Mouse (Mus musculus) forebrain, postnatal 0 days (tissue): ENCODE measurements around the gene Apex1. TPM values are rescaled to one million over a fixed set of nuclear protein-coding genes. Genes with fewer than 3 reads are reported as not detected.
A peak's percentile ranks its signal among the peaks of the same experiment; 100 is the strongest.
"Not testable (repeated sequence)": the region's sequence is repeated elsewhere in the genome, so short reads cannot be mapped to it uniquely, and the experiment has no call there.

Experiments
- ATAC-seq: fragments of 200-750 bp; cut with Nextera tagmentation; 2 replicates; pipeline ENCODE4 v1.8.0; 2017; ENCODE audit warnings: mild to moderate bottlenecking, moderate library complexity
- DNase-seq: peaks from one replicate; pipeline ENCODE4 v3.0.0-alpha.2; 2015
- H3K27ac ChIP-seq: fragments of 300-500 bp; sonication (generic); 2 replicates; pipeline ENCODE4 v1.5.1; 2014; ENCODE audit warnings: low read depth, mild to moderate bottlenecking, antibody characterized with exemption, low read length, moderate library complexity, mixed read lengths
- H3K27me3 ChIP-seq: fragments of 300-500 bp; sonication (generic); 2 replicates; pipeline ENCODE4 v1.6.1; 2014; ENCODE audit warnings: mild to moderate bottlenecking, low read length, mixed read lengths; ENCODE audit not compliant: insufficient read depth
- H3K36me3 ChIP-seq: fragments of 300-500 bp; sonication (generic); 2 replicates; pipeline ENCODE4 v1.6.1; 2014; ENCODE audit warnings: mild to moderate bottlenecking, moderate library complexity; ENCODE audit not compliant: insufficient read depth
- H3K4me1 ChIP-seq: fragments of 300-500 bp; sonication (generic); 2 replicates; pipeline ENCODE4 v1.6.1; 2014; ENCODE audit warnings: antibody characterized with exemption; ENCODE audit not compliant: insufficient read depth
- H3K4me2 ChIP-seq: fragments of 300-500 bp; sonication (generic); 2 replicates; pipeline ENCODE4 v1.6.1; 2014; ENCODE audit warnings: low read depth, mild to moderate bottlenecking, moderate library complexity
- H3K4me3 ChIP-seq: fragments of 300-500 bp; sonication (generic); 2 replicates; pipeline ENCODE4 v1.5.1; 2014; ENCODE audit warnings: low read depth, low read length, mixed read lengths
- H3K9ac ChIP-seq: fragments of 300-500 bp; sonication (generic); 2 replicates; pipeline ENCODE4 v1.6.1; 2014; ENCODE audit warnings: mild to moderate bottlenecking
- H3K9me3 ChIP-seq: fragments of 300-500 bp; sonication (generic); 2 replicates; pipeline ENCODE4 v1.6.1; 2016; ENCODE audit warnings: low read length
- CTCF ChIP-seq: sonication (generic); IDR thresholded peaks from 2 replicates; pipeline ENCODE4 v1.5.1; 2016; ENCODE audit warnings: antibody characterized with exemption, control low read depth, low read depth
- WGBS: fragments of 180-500 bp; shearing (Covaris S2); extraction: QIAGEN DNeasy Blood & Tissue Kit; methylation state at CpG from one replicate; pipeline ENCODE4 v1.1.7; 2014; 5-methylcytosine and 5-hydroxymethylcytosine counted together
- polyA plus RNA-seq: library from polyadenylated mRNA; unstranded; fragments of >200 nt; fragmentation: Nextera tagmentation; extraction: Ambion mirVana; gene quantifications from 2 replicates; pipeline ENCODE4 v1.2.1, GENCODE M21; 2015
- total RNA-seq: library from RNA; depleted of rRNA; stranded (reverse); fragments of >200 nt; gene quantifications from 2 replicates; pipeline ENCODE4 v1.2.3, GENCODE M21; 2014

The Apex1 gene
- total and polyA plus RNA-seq, 2 experiments from 2014 or later: 134 to 193 TPM

GRCm38 (mm10) chr14:50938119-50938908 is 13.5 kb downstream of the Apex1 start:
- H3K9me3 ChIP-seq: no peaks in the 10 kb centered on the region
- H3K4me2 ChIP-seq: no peak overlapping the region
- DNase-seq: no peak
- 84% methylated on average over 3 of the region's 3 CpGs for WGBS
- no peak for TF ChIP-seq CTCF
- H3K4me3 ChIP-seq: no peak overlapping the region
- H3K36me3 ChIP-seq: no peaks in the 10 kb centered on the region
- ATAC-seq: no peak
- H3K27me3 ChIP-seq: no peaks in the 10 kb centered on the region
- no peak overlapping the region for H3K27ac ChIP-seq
- H3K9ac ChIP-seq: no peak overlapping the region
- no peaks in the 10 kb centered on the region for H3K4me1 ChIP-seq

GRCm38 (mm10) chr14:50938940-50939339 is 14.2 kb downstream of the Apex1 start:
- no peak overlapping the region for H3K4me2 ChIP-seq
- no peak overlapping the region for H3K9ac ChIP-seq
- no peaks in the 10 kb centered on the region for H3K36me3 ChIP-seq
- no peak overlapping the region for H3K4me3 ChIP-seq
- no peak overlapping the region for H3K27ac ChIP-seq
- no peak for ATAC-seq
- TF ChIP-seq CTCF: no peak
- H3K4me1 ChIP-seq: no peaks in the 10 kb centered on the region
- H3K27me3 ChIP-seq: no peaks in the 10 kb centered on the region
- WGBS: 43% methylated on average over 2 of the region's 2 CpGs
- no peak for DNase-seq
- H3K9me3 ChIP-seq: no peaks in the 10 kb centered on the region

GRCm38 (mm10) chr14:50943932-50944667 is 19.3 kb downstream of the Apex1 start, which contains the start of gene Gm49342:
Gene Gm49342, plus strand, starts transcription at chr14:50944517.
- peak within 1 kb of the TSS; percentile 37 for H3K4me3 ChIP-seq
- no peaks in the 10 kb centered on the region for H3K9me3 ChIP-seq
- peak; percentile 96 for ATAC-seq
- no peaks in the 10 kb centered on the region; the same call in 1 of the 2 replicates for H3K4me1 ChIP-seq
- no peak; the same call in 1 of the 2 replicates for TF ChIP-seq CTCF
- H3K9ac ChIP-seq: peak within 1 kb of the TSS; percentile 40
- DNase-seq: peak; percentile 86
- H3K27ac ChIP-seq: peak within 1 kb of the TSS; percentile 77
- H3K4me2 ChIP-seq: peak within 1 kb of the TSS; percentile 47
- no peaks in the 10 kb centered on the region for H3K36me3 ChIP-seq
- H3K27me3 ChIP-seq: no peaks in the 10 kb centered on the region
- 15% methylated on average over 31 of the region's 31 CpGs for WGBS

- peak overlapping the region; percentile 77 for H3K27ac ChIP-seq
- ATAC-seq (peak; percentile 97), DNase-seq (peak; percentile 76)
- peak overlapping the region; percentile 37 for H3K4me3 ChIP-seq
- H3K27me3 ChIP-seq, H3K36me3 ChIP-seq, H3K9me3 ChIP-seq, H3K4me1 ChIP-seq: not testable (repeated sequence)
- peak overlapping the region; percentile 47 for H3K4me2 ChIP-seq
- peak; percentile 57 for TF ChIP-seq CTCF
- WGBS: under 1% methylated on average over 15 of the region's 15 CpGs
- H3K9ac ChIP-seq: peak overlapping the region; percentile 40
Measured at GRCm38 (mm10) chr14:50944668-50945033, 19.9 kb downstream of the Apex1 start.

GRCm38 (mm10) chr14:50945081-50945480 is 20.3 kb downstream of the Apex1 start:
- DNase-seq, H3K27me3 ChIP-seq, ATAC-seq, H3K36me3 ChIP-seq, H3K4me1 ChIP-seq, H3K9me3 ChIP-seq: not testable (repeated sequence)
- H3K9ac ChIP-seq: peak overlapping the region; percentile 40
- H3K4me2 ChIP-seq: peak overlapping the region; percentile 47
- H3K27ac ChIP-seq: peak overlapping the region; percentile 36; the same call in 1 of the 2 replicates
- WGBS: 3% methylated on average over 6 of the region's 6 CpGs
- H3K4me3 ChIP-seq: peak overlapping the region; percentile 37

- Histone ChIP-seq H3K9ac (peak overlapping the region; percentile 40; the same call in 1 of the 2 replicates), H3K4me2 (peak overlapping the region; percentile 47), H3K4me3 (peak overlapping the region; percentile 37)
- H3K9me3 ChIP-seq, ATAC-seq, H3K36me3 ChIP-seq, H3K4me1 ChIP-seq, H3K27me3 ChIP-seq, DNase-seq, H3K27ac ChIP-seq: not testable (repeated sequence)
- WGBS: 25% methylated on average over 3 of the region's 3 CpGs
Measured at GRCm38 (mm10) chr14:50945526-50945925, 20.8 kb downstream of the Apex1 start.

GRCm38 (mm10) chr14:50955487-50955886 is 30.7 kb downstream of the Apex1 start:
- Histone ChIP-seq H3K9ac (no peak overlapping the region), H3K4me2 (no peak overlapping the region), H3K4me3 (no peak overlapping the region), H3K27me3 (no peaks in the 10 kb centered on the region), H3K9me3 (no peaks in the 10 kb centered on the region), H3K4me1 (no peaks in the 10 kb centered on the region), H3K36me3 (0 out of 2 replicates have a peak, but pooled peaks cover 3% of the 10 kb centered on the region), H3K27ac (no peak overlapping the region)
- DNase-seq: no peak
- no peak for TF ChIP-seq CTCF
- ATAC-seq: no peak
- 86% methylated on average over 10 of the region's 10 CpGs for WGBS
